Mouse (Mus musculus): ENCODE measurements around the gene Hykk. TPM values are rescaled to one million over a fixed set of nuclear protein-coding genes. Genes with fewer than 3 reads are reported as not detected.
"Not testable (repeated sequence)": the region's sequence is repeated elsewhere in the genome, so short reads cannot be mapped to it uniquely, and the experiment has no call there.

Hykk gene
- polyA plus RNA-seq (2012; rRNA removed) = 1.3 and 3.0 TPM in 2 replicates

- DNase-seq (ENCODE audit: low spot score) = peak; percentile 34
These were observed at the start of gene Hykk for GRCm38 (mm10) chr9:54917010-54917677. Hykk (plus strand) TSS chr9:54917283.

- DNase-seq (ENCODE audit: low spot score) = no peak
These were observed 38.3 kb upstream of the Hykk start for GRCm38 (mm10) chr9:54878759-54879158.

GRCm38 (mm10) chr9:54892111-54892510 lies 25.0 kb upstream of the Hykk start:
- no peak for DNase-seq (ENCODE audit: low spot score)

GRCm38 (mm10) chr9:54897097-54897496 lies 20.0 kb upstream of the Hykk start:
- DNase-seq (ENCODE audit: low spot score) = no peak

- DNase-seq (ENCODE audit: low spot score) = no peak
These were observed 7.6 kb upstream of the Hykk start for GRCm38 (mm10) chr9:54909446-54909845.

GRCm38 (mm10) chr9:54915576-54915975 lies 1.5 kb upstream of the Hykk start:
- DNase-seq (ENCODE audit: low spot score) = no peak

- no peak for DNase-seq (ENCODE audit: low spot score)
These were observed 682 bp upstream of the Hykk start for GRCm38 (mm10) chr9:54916401-54916800.

GRCm38 (mm10) chr9:54918191-54918590 lies 1.1 kb downstream of the Hykk start:
- DNase-seq (ENCODE audit: low spot score) = no peak

GRCm38 (mm10) chr9:54918781-54919180 lies 1.7 kb downstream of the Hykk start:
- no peak for DNase-seq (ENCODE audit: low spot score)

- DNase-seq (ENCODE audit: low spot score) = no peak
These were observed 2.9 kb downstream of the Hykk start for GRCm38 (mm10) chr9:54919946-54920345.

- no peak for DNase-seq (ENCODE audit: low spot score)
These were observed 13.7 kb downstream of the Hykk start for GRCm38 (mm10) chr9:54930741-54931140.

- no peak for DNase-seq (ENCODE audit: low spot score)
These were observed 14.7 kb downstream of the Hykk start for GRCm38 (mm10) chr9:54931765-54932164.

GRCm38 (mm10) chr9:54932379-54932778 lies 15.3 kb downstream of the Hykk start:
- no peak for DNase-seq (ENCODE audit: low spot score)

GRCm38 (mm10) chr9:54942071-54942470 lies 25.0 kb downstream of the Hykk start:
- DNase-seq (ENCODE audit: low spot score) = no peak

- no peak for DNase-seq (ENCODE audit: low spot score)
These were observed 27.4 kb downstream of the Hykk start for GRCm38 (mm10) chr9:54944467-54944866.

GRCm38 (mm10) chr9:54946256-54946655 lies 29.2 kb downstream of the Hykk start:
- DNase-seq (ENCODE audit: low spot score) = no peak

GRCm38 (mm10) chr9:54949465-54949864 lies 32.4 kb downstream of the Hykk start:
- DNase-seq (ENCODE audit: low spot score) = no peak

- DNase-seq (ENCODE audit: low spot score) = not testable (repeated sequence)
These were observed 33.1 kb downstream of the Hykk start for GRCm38 (mm10) chr9:54950162-54950561.

- peak; percentile 86 for DNase-seq (ENCODE audit: low spot score)
These were observed 33.7 kb downstream of the Hykk start, which contains the start of the genes Psma4 and AY074887 for GRCm38 (mm10) chr9:54950575-54951321. Psma4 (plus strand) TSS chr9:54950790. AY074887 (minus strand) TSS chr9:54950998.

- DNase-seq (ENCODE audit: low spot score) = no peak
These were observed 44.0 kb downstream of the Hykk start for GRCm38 (mm10) chr9:54961059-54961458.

GRCm38 (mm10) chr9:54963669-54964068 lies 46.6 kb downstream of the Hykk start:
- no peak for DNase-seq (ENCODE audit: low spot score)

GRCm38 (mm10) chr9:54969972-54970637 lies 53.0 kb downstream of the Hykk start:
- DNase-seq (ENCODE audit: low spot score) = no peak

GRCm38 (mm10) chr9:54980674-54981073 lies 63.6 kb downstream of the Hykk start, which contains the start of gene Chrna5:
Chrna5 (plus strand) TSS chr9:54980880.
- DNase-seq (ENCODE audit: low spot score) = no peak
